ENCODE assay signal across 11 mouse cellular contexts in genomic region chr11:8814097-8814790, GRCm38 (mm10).
DNase-seq lines count a peak whose midpoint lies in the region; ATAC-seq and TF ChIP-seq lines count a peak whose summit lies in the region.
"Had no signal": no experiment of that assay in that cellular context is flagged by ENCODE, and none has a peak within 500 bp of the region (broad histone marks: within the 10 kb centered on the region; RNA-seq: fewer than 3 reads in every experiment).

No protein-coding gene starts in this region.

- H3K9me3 ChIP-seq in liver, postnatal 0 days (ENCODE audit: low read length) = no peaks in the 10 kb centered on the region
- no peaks in the 10 kb centered on the region for H3K9me3 ChIP-seq in liver, embryonic 11.5 days (ENCODE audit: control insufficient read depth, low read length)
- H3K9me3 ChIP-seq: embryonic facial prominence, embryonic 13.5 days; midbrain, embryonic 10.5 days had no signal

- no peaks in the 10 kb centered on the region for H3K27me3 ChIP-seq in liver, adult 2 months (ENCODE audit: control insufficient read depth, insufficient read depth, low read length)
- H3K27me3 ChIP-seq in liver, postnatal 0 days (ENCODE audit: insufficient read depth, low read length) = no peaks in the 10 kb centered on the region
- H3K27me3 ChIP-seq in kidney, adult 2 months (replicated peaks; ENCODE audit: control insufficient read depth, insufficient read depth, low read length) = no peaks in the 10 kb centered on the region
- H3K27me3 ChIP-seq in liver, embryonic 11.5 days (replicated peaks; ENCODE audit: control insufficient read depth, insufficient read depth, low read length) = no peaks in the 10 kb centered on the region
- H3K27me3 ChIP-seq: embryonic facial prominence, embryonic 13.5 days had no signal

- H3K36me3 ChIP-seq in liver, adult 2 months (ENCODE audit: control insufficient read depth, insufficient read depth, low read length) = no peaks in the 10 kb centered on the region
- no peaks in the 10 kb centered on the region for H3K36me3 ChIP-seq in liver, postnatal 0 days (replicated peaks; ENCODE audit: insufficient read depth, low read length)
- no peaks in the 10 kb centered on the region for H3K36me3 ChIP-seq in kidney, adult 2 months (ENCODE audit: control insufficient read depth, insufficient read depth, low read length)
- H3K36me3 ChIP-seq in liver, embryonic 11.5 days (ENCODE audit: control insufficient read depth, insufficient read depth, low read length) = no peaks in the 10 kb centered on the region
- H3K36me3 ChIP-seq: embryonic facial prominence, embryonic 13.5 days; midbrain, embryonic 10.5 days had no signal

- no peak overlapping the region for H3K4me3 ChIP-seq in liver, adult 2 months (ENCODE audit: insufficient read depth, low read depth, low read length)
- H3K4me3 ChIP-seq in liver, postnatal 0 days (ENCODE audit: low read depth, low read length) = no peak overlapping the region
- no peak overlapping the region for H3K4me3 ChIP-seq in kidney, adult 2 months (ENCODE audit: insufficient read depth, low read depth, low read length)
- no peak overlapping the region for H3K4me3 ChIP-seq in liver, embryonic 11.5 days (ENCODE audit: low read depth, low read length)
- no peak overlapping the region for H3K4me3 ChIP-seq in gastrocnemius, adult 2 months
- H3K4me3 ChIP-seq: embryonic facial prominence, embryonic 13.5 days; midbrain, embryonic 10.5 days had no signal

- no peaks in the 10 kb centered on the region for H3K4me1 ChIP-seq in liver, adult 2 months (ENCODE audit: control insufficient read depth, insufficient read depth, low read length)
- no peaks in the 10 kb centered on the region for H3K4me1 ChIP-seq in liver, postnatal 0 days (ENCODE audit: insufficient read depth)
- no peaks in the 10 kb centered on the region for H3K4me1 ChIP-seq in kidney, adult 2 months (ENCODE audit: control insufficient read depth, insufficient read depth, low read length)
- H3K4me1 ChIP-seq in liver, embryonic 11.5 days (replicated peaks; ENCODE audit: control insufficient read depth, insufficient read depth, low read length) = no peaks in the 10 kb centered on the region; the same call in 1 of the 2 replicates

- no peak for ATAC-seq in liver, postnatal 0 days
- ATAC-seq in liver, embryonic 11.5 days (replicated peaks; ENCODE audit: low FRiP score) = peak; percentile 49
- ATAC-seq in inflammation-experienced regulatory T-cells, adult 6 months = no peak
- ATAC-seq: CD4-positive, CD25-positive, alpha-beta regulatory T cell, adult 4 months had no signal

- TF ChIP-seq CTCF in liver, adult 2 months (IDR thresholded peaks at IDR 0.05; ENCODE audit: low read depth, low read length) = no peak
- no peak for TF ChIP-seq CTCF in liver, postnatal 0 days (IDR thresholded peaks at IDR 0.05; ENCODE audit: low read depth)
- TF ChIP-seq CTCF in kidney, adult 2 months (conservative IDR thresholded peaks at IDR 0.05; ENCODE audit: insufficient read depth, insufficient read length, low read depth, low read length) = no peak
- TF ChIP-seq CTCF in gastrocnemius, adult 2 months (IDR thresholded peaks at IDR 0.05) = no peak

- 78% methylated on average over 4 of the region's 4 CpGs for WGBS in liver, adult 2 months
- WGBS in liver, postnatal 0 days (ENCODE audit: insufficient replicate concordance) = 61% methylated on average over 4 of the region's 4 CpGs
- WGBS in kidney, adult 2 months = 47% methylated on average over 4 of the region's 4 CpGs
- WGBS in liver, embryonic 11.5 days = 60% methylated on average over 4 of the region's 4 CpGs

- H3K27ac ChIP-seq in liver, adult 2 months (replicated peaks; ENCODE audit: insufficient read depth, low read depth, low read length) = no peak overlapping the region
- H3K27ac ChIP-seq in liver, postnatal 0 days (ENCODE audit: low read depth) = no peak overlapping the region
- peak overlapping the region; percentile 4; the same call in 1 of the 2 replicates for H3K27ac ChIP-seq in kidney, adult 2 months (ENCODE audit: insufficient read depth, low read depth, low read length)
- H3K27ac ChIP-seq in liver, embryonic 11.5 days (ENCODE audit: low read depth, low read length) = peak overlapping the region; percentile 32; the same call in 1 of the 2 replicates
- H3K27ac ChIP-seq in gastrocnemius, adult 2 months = no peak overlapping the region
- H3K27ac ChIP-seq: embryonic facial prominence, embryonic 13.5 days; midbrain, embryonic 10.5 days had no signal

- DNase-seq in liver, adult 2 months (ENCODE audit: extremely low read depth, low read depth, low spot score) = peak; percentile 16
- no peak for DNase-seq in liver, postnatal 0 days
- peak; percentile 69 for DNase-seq in kidney, adult 2 months
- DNase-seq in liver, embryonic 11.5 days (ENCODE audit: low spot score) = no peak
- no peak for DNase-seq in gastrocnemius, adult 2 months
- no peak for DNase-seq in ovary, postnatal 10 days (ENCODE audit: low spot score)
- no peak for DNase-seq in frontal cortex, postnatal 14 days (ENCODE audit: low spot score in 2 of 2)

- no peak overlapping the region for H3K9ac ChIP-seq in liver, adult 2 months (ENCODE audit: low read depth, low read length)
- no peak overlapping the region for H3K9ac ChIP-seq in liver, postnatal 0 days (replicated peaks)
- no peak overlapping the region for H3K9ac ChIP-seq in liver, embryonic 11.5 days (ENCODE audit: low read depth, low read length)
- H3K9ac ChIP-seq: embryonic facial prominence, embryonic 13.5 days had no signal

- no peak for TF ChIP-seq POLR2A in liver, adult 2 months (IDR thresholded peaks at IDR 0.05; ENCODE audit: extremely low read depth, insufficient read depth, low read length)
- no peak for TF ChIP-seq POLR2A in kidney, adult 2 months (IDR thresholded peaks at IDR 0.05; ENCODE audit: low read depth, low read length)

- intact Hi-C loops in gastrocnemius, adult 2 months (cut with DNase I) = no loop called here

- H3K79me2 ChIP-seq in liver, adult 2 months (ENCODE audit: control insufficient read depth, insufficient read depth, low read length) = no peaks in the 10 kb centered on the region

- TF ChIP-seq EP300 in liver, postnatal 0 days (IDR thresholded peaks at IDR 0.05; ENCODE audit: low read depth) = no peak

- H3K4me2 ChIP-seq in liver, postnatal 0 days (ENCODE audit: low read depth, low read length) = no peak overlapping the region
- no peak overlapping the region for H3K4me2 ChIP-seq in liver, embryonic 11.5 days
- H3K4me2 ChIP-seq: embryonic facial prominence, embryonic 13.5 days had no signal

Comparison
In these comparisons a context has a peak if more than half of its experiments do, and no peak if none do; other contexts are left out.
1. DNase-seq: peak in liver, adult 2 months (single experiment) and kidney, adult 2 months (single experiment); none in liver, postnatal 0 days (single experiment), liver, embryonic 11.5 days (single experiment), gastrocnemius, adult 2 months (single experiment), ovary, postnatal 10 days (single experiment) and frontal cortex, postnatal 14 days (0 of 2).
2. H3K27ac ChIP-seq: peak in kidney, adult 2 months (single experiment) and liver, embryonic 11.5 days (single experiment); none in liver, adult 2 months (single experiment), liver, postnatal 0 days (single experiment) and gastrocnemius, adult 2 months (single experiment).